8 mouse cellular contexts compared by ENCODE assay signal in the genomic region with DNA sequence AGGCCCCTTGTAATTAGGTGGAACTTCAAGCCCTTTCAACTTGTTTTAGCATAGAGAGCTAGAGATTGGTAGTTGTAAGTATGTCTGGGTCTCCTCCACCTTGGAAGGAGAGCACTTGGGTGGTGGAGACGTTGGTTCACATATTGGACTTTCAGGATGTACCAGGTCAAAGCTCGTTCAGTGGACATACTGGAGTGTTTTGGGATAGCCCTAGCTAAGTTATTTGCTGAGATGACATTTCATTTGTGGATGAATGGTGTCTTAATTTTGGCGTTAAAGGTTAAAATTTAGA. TPM values are rescaled to one million over a fixed set of nuclear protein-coding genes. Genes with fewer than 3 reads are reported as not detected.
DNase-seq lines count a peak whose midpoint lies in the region; ATAC-seq and TF ChIP-seq lines count a peak whose summit lies in the region.

No protein-coding gene starts in this region.

- peak overlapping the region; percentile 93 for H3K9ac ChIP-seq in hindbrain, embryonic 12.5 days
- peak overlapping the region; percentile 91 for H3K9ac ChIP-seq in liver, postnatal 0 days (replicated peaks)

- no peak for ATAC-seq in hindbrain, embryonic 12.5 days (ENCODE audit: low FRiP score)
- ATAC-seq in liver, postnatal 0 days, result no peak

- H3K36me3 ChIP-seq in hindbrain, embryonic 12.5 days, result no peaks in the 10 kb centered on the region
- H3K36me3 ChIP-seq in liver, postnatal 0 days (replicated peaks; ENCODE audit: insufficient read depth, low read length), result no peaks in the 10 kb centered on the region

- H3K4me2 ChIP-seq in hindbrain, embryonic 12.5 days (replicated peaks), result peak overlapping the region; percentile 73
- peak overlapping the region; percentile 83 for H3K4me2 ChIP-seq in liver, postnatal 0 days (ENCODE audit: low read depth, low read length)

- 11% methylated on average over 3 of the region's 3 CpGs for WGBS in bone marrow, adult 2 months
- 18% methylated on average over 3 of the region's 3 CpGs for whole genome bisulfite sequencing in hindbrain, embryonic 12.5 days
- 9% methylated on average over 3 of the region's 3 CpGs for WGBS in liver, postnatal 0 days (ENCODE audit: insufficient replicate concordance)

- H3K9me3 ChIP-seq in hindbrain, embryonic 12.5 days (replicated peaks), result no peaks in the 10 kb centered on the region
- no peaks in the 10 kb centered on the region for H3K9me3 ChIP-seq in liver, postnatal 0 days (ENCODE audit: low read length)

- H3K4me1 ChIP-seq in bone marrow, adult 2 months (ENCODE audit: control insufficient read depth, insufficient read depth, low read length), result no peaks in the 10 kb centered on the region; the same call in 1 of the 2 replicates
- H3K4me1 ChIP-seq in hindbrain, embryonic 12.5 days, result peaks cover 20% of the 10 kb centered on the region
- H3K4me1 ChIP-seq in liver, postnatal 0 days (ENCODE audit: insufficient read depth), result peaks cover 27% of the 10 kb centered on the region

- no peak for TF ChIP-seq CTCF in bone marrow, adult 2 months (IDR thresholded peaks at IDR 0.05; ENCODE audit: control insufficient read depth, insufficient read depth, low read length)
- no peak for TF ChIP-seq CTCF in liver, postnatal 0 days (IDR thresholded peaks at IDR 0.05; ENCODE audit: low read depth)

- TF ChIP-seq EP300 in liver, postnatal 0 days (IDR thresholded peaks at IDR 0.05; ENCODE audit: low read depth), result no peak

- DNase-seq in kidney, adult 11 months, result peak; percentile 10
- DNase-seq in kidney, postnatal 4 days, result no peak
- no peak for DNase-seq in liver, postnatal 0 days
- DNase-seq in right cerebral cortex, postnatal 10 days (ENCODE audit: low spot score in 2 of 2), result no peak
- DNase-seq in ovary, adult 18-20 months (ENCODE audit: low spot score), result no peak
- DNase-seq in embryo, embryonic 9.5 days (ENCODE audit: extremely low spot score), result no peak

- H3K4me3 ChIP-seq in bone marrow, adult 2 months (replicated peaks; ENCODE audit: control insufficient read depth, low read depth, low read length), result peak overlapping the region; percentile 92
- peak overlapping the region; percentile 75 for H3K4me3 ChIP-seq in hindbrain, embryonic 12.5 days
- peak overlapping the region; percentile 85 for H3K4me3 ChIP-seq in liver, postnatal 0 days (ENCODE audit: low read depth, low read length)

- TF ChIP-seq POLR2A in bone marrow, adult 2 months (IDR thresholded peaks at IDR 0.05; ENCODE audit: borderline replicate concordance, control insufficient read depth, low read depth, low read length), result no peak

- no peaks in the 10 kb centered on the region for H3K27me3 ChIP-seq in hindbrain, embryonic 12.5 days
- no peaks in the 10 kb centered on the region for H3K27me3 ChIP-seq in liver, postnatal 0 days (ENCODE audit: insufficient read depth, low read length)

- no peak overlapping the region for H3K27ac ChIP-seq in bone marrow, adult 2 months (ENCODE audit: control insufficient read depth, insufficient read depth, low read depth, low read length, poor library complexity)
- 0 out of 2 replicates have a peak overlapping the region, but pooled peaks have one; percentile 96 for H3K27ac ChIP-seq in hindbrain, embryonic 12.5 days
- peak overlapping the region; percentile 99 for H3K27ac ChIP-seq in liver, postnatal 0 days (ENCODE audit: low read depth)

RNA-seq across cellular contexts. Expression of a gene that starts 1.4 kb away (rescaled TPM):
- polyA plus RNA-seq in bone marrow, adult 2 months (2011; ENCODE audit: insufficient read depth, insufficient read length, low replicate concordance, missing spikeins), result 25.1 and 35.7 TPM in 2 replicates
- 102 and 107 TPM in 2 replicates for polyA plus RNA-seq in hindbrain, embryonic 12.5 days (2016; fragmentation: Nextera tagmentation; extraction: Ambion mirVana)
- polyA plus RNA-seq in liver, postnatal 0 days (2015; fragmentation: Nextera tagmentation; extraction: Ambion mirVana), result 31.2 and 40.6 TPM in 2 replicates

RNA-seq across cellular contexts. Expression of a gene that starts 40.2 kb away (rescaled TPM):
- polyA plus RNA-seq in bone marrow, adult 2 months (2011; ENCODE audit: insufficient read depth, insufficient read length, low replicate concordance, missing spikeins), result 36.2 and 37.1 TPM in 2 replicates
- 58.0 and 59.7 TPM in 2 replicates for polyA plus RNA-seq in hindbrain, embryonic 12.5 days (2016; fragmentation: Nextera tagmentation; extraction: Ambion mirVana)
- polyA plus RNA-seq in liver, postnatal 0 days (2015; fragmentation: Nextera tagmentation; extraction: Ambion mirVana), result 59.5 and 67.1 TPM in 2 replicates
